18 mouse cellular contexts compared by ENCODE assay signal in genomic region chr1:19899889-19900310, GRCm38 (mm10).
DNase-seq lines count a peak whose midpoint lies in the region; ATAC-seq lines count a peak whose summit lies in the region.
"Had no signal": no experiment of that assay in that cellular context is flagged by ENCODE, and none has a peak within 500 bp of the region (broad histone marks: within the 10 kb centered on the region; RNA-seq: fewer than 3 reads in every experiment).

No protein-coding gene starts in this region.

- H3K27ac ChIP-seq in forebrain, embryonic 16.5 days (ENCODE audit: low read length): no peak overlapping the region
- H3K27ac ChIP-seq in midbrain, embryonic 11.5 days (ENCODE audit: low read depth, low read length): no peak overlapping the region
- H3K27ac ChIP-seq: embryonic facial prominence, embryonic 12.5 days; heart, embryonic 15.5 days; kidney, embryonic 15.5 days; liver, embryonic 12.5 days; neural tube, embryonic 13.5 days had no signal

- peak; percentile 43; the same call in 1 of the 2 replicates for ATAC-seq in forebrain, embryonic 16.5 days
- peak; percentile 87 for ATAC-seq in midbrain, embryonic 11.5 days (ENCODE audit: low FRiP score)
- ATAC-seq: inflammation-experienced regulatory T-cells, adult 6 months; liver, embryonic 12.5 days; Patski had no signal

- 13% methylated on average over 12 of the region's 12 CpGs for WGBS in forebrain, embryonic 16.5 days
- WGBS in midbrain, embryonic 11.5 days: 11% methylated on average over 12 of the region's 12 CpGs

- no peak overlapping the region for H3K4me3 ChIP-seq in forebrain, embryonic 16.5 days (replicated peaks; ENCODE audit: low read length)
- H3K4me3 ChIP-seq in midbrain, embryonic 11.5 days (ENCODE audit: low read depth, low read length): no peak overlapping the region
- H3K4me3 ChIP-seq: embryonic facial prominence, embryonic 12.5 days; heart, embryonic 15.5 days; kidney, embryonic 15.5 days; liver, embryonic 12.5 days; neural tube, embryonic 13.5 days had no signal

- peaks cover 2% of the 10 kb centered on the region; the same call in 1 of the 2 replicates for H3K4me1 ChIP-seq in forebrain, embryonic 16.5 days (replicated peaks; ENCODE audit: control insufficient read depth, insufficient read depth, low read length)
- H3K4me1 ChIP-seq in midbrain, embryonic 11.5 days (ENCODE audit: control insufficient read depth, insufficient read depth, low read length): peaks cover 29% of the 10 kb centered on the region
- H3K4me1 ChIP-seq: embryonic facial prominence, embryonic 12.5 days; heart, embryonic 15.5 days; kidney, embryonic 15.5 days; liver, embryonic 12.5 days; neural tube, embryonic 13.5 days had no signal

- no peaks in the 10 kb centered on the region for H3K36me3 ChIP-seq in forebrain, embryonic 16.5 days (ENCODE audit: control insufficient read depth, insufficient read depth)
- no peaks in the 10 kb centered on the region for H3K36me3 ChIP-seq in midbrain, embryonic 11.5 days (ENCODE audit: control insufficient read depth, insufficient read depth, low read length)
- H3K36me3 ChIP-seq: embryonic facial prominence, embryonic 12.5 days; heart, embryonic 15.5 days; kidney, embryonic 15.5 days; liver, embryonic 12.5 days; neural tube, embryonic 13.5 days had no signal

- H3K9ac ChIP-seq in forebrain, embryonic 16.5 days (replicated peaks; ENCODE audit: low read depth, low read length): no peak overlapping the region
- H3K9ac ChIP-seq in midbrain, embryonic 11.5 days (ENCODE audit: low read length): no peak overlapping the region
- H3K9ac ChIP-seq: embryonic facial prominence, embryonic 12.5 days; heart, embryonic 15.5 days; kidney, embryonic 15.5 days; liver, embryonic 12.5 days; neural tube, embryonic 13.5 days had no signal

- H3K4me2 ChIP-seq in forebrain, embryonic 16.5 days (ENCODE audit: low read length): no peak overlapping the region
- peak overlapping the region; percentile 2; the same call in 1 of the 2 replicates for H3K4me2 ChIP-seq in midbrain, embryonic 11.5 days
- H3K4me2 ChIP-seq: embryonic facial prominence, embryonic 12.5 days; heart, embryonic 15.5 days; kidney, embryonic 15.5 days; liver, embryonic 12.5 days; neural tube, embryonic 13.5 days had no signal

- DNase-seq in embryo, embryonic 10 days (ENCODE audit: low spot score): peak; percentile 28
- no peak for DNase-seq in embryo, embryonic 9.5 days (ENCODE audit: extremely low spot score)
- peak; percentile 93 for DNase-seq in midbrain, embryonic 11.5 days (ENCODE audit: low spot score, missing footprints)
- peak; percentile 72 for DNase-seq in retina, postnatal 1 day
- no peak for DNase-seq in frontal cortex, postnatal 10 days (ENCODE audit: low spot score in 2 of 2)
- no peak for DNase-seq in left cerebral cortex, adult 9 months (ENCODE audit: low spot score in 2 of 2)
- no peak for DNase-seq in left cerebral cortex, adult 8-10 months (ENCODE audit: low spot score in 2 of 2)
- DNase-seq: cerebellum, adult 9-10 months; lung, postnatal 10 days; right cerebral cortex, postnatal 25 days had no signal

- no peaks in the 10 kb centered on the region for H3K27me3 ChIP-seq in forebrain, embryonic 16.5 days (replicated peaks; ENCODE audit: control insufficient read depth, insufficient read depth, low read length)
- peaks cover 32% of the 10 kb centered on the region for H3K27me3 ChIP-seq in midbrain, embryonic 11.5 days (ENCODE audit: control insufficient read depth, insufficient read depth, low read length)
- H3K27me3 ChIP-seq: embryonic facial prominence, embryonic 12.5 days; heart, embryonic 15.5 days; kidney, embryonic 15.5 days; liver, embryonic 12.5 days; neural tube, embryonic 13.5 days had no signal

- H3K9me3 ChIP-seq in forebrain, embryonic 16.5 days (ENCODE audit: control insufficient read depth, low read length): no peaks in the 10 kb centered on the region
- H3K9me3 ChIP-seq in midbrain, embryonic 11.5 days (ENCODE audit: control insufficient read depth, low read length): no peaks in the 10 kb centered on the region
- H3K9me3 ChIP-seq: embryonic facial prominence, embryonic 12.5 days; heart, embryonic 15.5 days; kidney, embryonic 15.5 days; liver, embryonic 12.5 days; neural tube, embryonic 13.5 days had no signal

Comparison
In these comparisons a context has a peak if more than half of its experiments do, and no peak if none do; other contexts are left out.
1. DNase-seq: peak in embryo, embryonic 10 days (single experiment), midbrain, embryonic 11.5 days (single experiment) and retina, postnatal 1 day (single experiment); none in embryo, embryonic 9.5 days (single experiment), frontal cortex, postnatal 10 days (0 of 2), left cerebral cortex, adult 9 months (0 of 2) and left cerebral cortex, adult 8-10 months (0 of 2).